15 mouse cellular contexts compared by ENCODE assay signal in genomic region chr3:118036501-118036900, GRCm38 (mm10).
"Had no signal": no experiment of that assay in that cellular context is flagged by ENCODE, and none has a peak within 500 bp of the region (broad histone marks: within the 10 kb centered on the region; RNA-seq: fewer than 3 reads in every experiment).

No protein-coding gene starts in this region.

- DNase-seq: kidney, adult 11 months; kidney, adult 9 months; kidney, postnatal 36 days; lung, embryonic 14.5 days; lung, postnatal 10 days; lung, postnatal 4 days; midbrain, embryonic 14.5 days; thymus, postnatal 4 days had no signal

- H3K4me3 ChIP-seq: limb, embryonic 10.5 days; liver, embryonic 15.5 days; midbrain, embryonic 10.5 days; myocyte; neural tube, embryonic 15.5 days; stomach, embryonic 15.5 days had no signal

- H3K27ac ChIP-seq: kidney, postnatal 0 days; limb, embryonic 10.5 days; liver, embryonic 15.5 days; midbrain, embryonic 10.5 days; neural tube, embryonic 15.5 days; stomach, embryonic 15.5 days had no signal
